Mouse (Mus musculus) macrophage (primary cell): Measurements from ENCODE around the gene Strn3. TPM values are rescaled to one million over a fixed set of nuclear protein-coding genes. Genes with fewer than 3 reads are reported as not detected.
"Not testable (repeated sequence)": the region's sequence is repeated elsewhere in the genome, so short reads cannot be mapped to it uniquely, and the experiment has no call there.

ENCODE experiments used
- H3K27ac ChIP-seq: fragments of 350-480 bp; formaldehyde crosslinking; 2 replicates; pipeline ENCODE4 v1.9.0; 2021
- H3K36me3 ChIP-seq: fragments of 350-480 bp; formaldehyde crosslinking; 2 replicates; pipeline ENCODE4 v1.9.0; 2021; ENCODE audit errors: inconsistent target
- H3K4me3 ChIP-seq: fragments of 350-480 bp; formaldehyde crosslinking; 2 replicates; pipeline ENCODE4 v1.9.0; 2021; ENCODE audit errors: inconsistent target
- H3K79me2 ChIP-seq: fragments of 350-480 bp; formaldehyde crosslinking; 2 replicates; pipeline ENCODE4 v1.9.0; 2021; ENCODE audit errors: inconsistent target
- WGBS: methylation state at CpG from one replicate; pipeline ENCODE4 v1.1.7; 2026; ENCODE audit warnings: inconsistent platforms; ENCODE audit not compliant: missing documents; 5-methylcytosine and 5-hydroxymethylcytosine counted together
- polyA plus RNA-seq: library from polyadenylated mRNA; stranded (reverse); fragments of 250-400 nt; gene quantifications from 3 replicates; pipeline ENCODE4 v1.2.4, GENCODE M21; 2018; ENCODE audit warnings: inconsistent platforms

Gene Strn3
- polyA plus RNA-seq, 1 experiment from 2014 or later: 22.5 TPM

GRCm38 (mm10) chr12:51671231-51671891 lies 20.3 kb downstream of the Strn3 start:
- peaks cover 100% of the 10 kb centered on the region for H3K79me2 ChIP-seq

GRCm38 (mm10) chr12:51666708-51667430 lies 24.8 kb downstream of the Strn3 start:
- H3K27ac ChIP-seq: no peak overlapping the region
- 52% methylated on average over 3 of the region's 4 CpGs for WGBS
- H3K79me2 ChIP-seq: peaks cover 100% of the 10 kb centered on the region
- H3K4me3 ChIP-seq: no peak overlapping the region
- H3K36me3 ChIP-seq: no peaks in the 10 kb centered on the region

More at GRCm38 (mm10) chr12:51671231-51671891, 20.3 kb downstream of the Strn3 start:
- no peaks in the 10 kb centered on the region for H3K36me3 ChIP-seq
- H3K4me3 ChIP-seq: no peak overlapping the region
- WGBS: 86% methylated on average over 5 of the region's 5 CpGs
- no peak overlapping the region for H3K27ac ChIP-seq

DNA sequence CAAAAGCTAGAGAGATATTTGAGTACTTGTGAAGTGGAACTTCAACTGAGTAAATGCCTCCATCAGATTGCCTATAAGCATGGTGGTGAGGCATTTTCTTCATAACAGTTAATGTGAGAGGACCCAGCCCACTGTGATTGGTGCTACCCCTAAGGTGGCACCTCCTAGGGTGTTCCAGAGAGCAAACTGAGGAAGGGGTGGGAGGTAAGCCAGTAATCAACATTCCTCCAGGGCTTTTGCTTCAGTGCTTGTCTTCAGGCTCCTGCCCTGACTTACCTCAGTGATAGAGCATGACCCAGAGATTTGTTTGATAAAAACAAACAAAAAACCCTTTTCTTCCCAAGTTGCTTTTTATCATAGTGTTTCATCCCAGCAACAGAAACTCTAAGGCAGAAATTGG lies 27.8 kb downstream of the Strn3 start:
- Histone ChIP-seq H3K79me2 (peaks cover 100% of the 10 kb centered on the region), H3K4me3 (no peak overlapping the region), H3K36me3 (no peaks in the 10 kb centered on the region), H3K27ac (no peak overlapping the region)

DNA sequence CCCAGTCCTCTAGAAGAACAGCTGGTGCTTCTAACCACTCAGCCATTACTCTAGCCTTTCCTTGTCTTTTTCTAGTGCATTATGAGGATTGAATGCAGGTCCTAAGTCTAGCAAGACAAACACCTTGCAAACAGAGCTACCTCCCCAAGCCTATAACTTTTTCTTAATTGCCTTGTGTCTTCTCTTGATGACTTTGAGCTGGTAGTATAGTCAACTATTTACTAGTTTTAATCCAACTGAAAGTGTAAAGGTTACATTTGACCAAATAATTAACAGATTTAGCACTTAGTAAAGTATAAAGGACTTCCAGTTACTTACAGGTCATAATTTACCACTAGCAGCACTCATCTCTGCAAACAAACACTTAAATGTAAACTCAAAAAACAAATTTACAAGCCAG lies 28.7 kb downstream of the Strn3 start:
- H3K36me3 ChIP-seq: no peaks in the 10 kb centered on the region
- H3K27ac ChIP-seq: no peak overlapping the region
- H3K79me2 ChIP-seq: peaks cover 100% of the 10 kb centered on the region
- no peak overlapping the region for H3K4me3 ChIP-seq

- Histone ChIP-seq H3K36me3 (peaks cover 8% of the 10 kb centered on the region; the same call in 1 of the 2 replicates), H3K4me3 (no peak overlapping the region), H3K79me2 (peaks cover 67% of the 10 kb centered on the region), H3K27ac (no peak overlapping the region)
- WGBS: 91% methylated on average over 1 of the region's 1 CpGs
Observed at GRCm38 (mm10) chr12:51655944-51656465, 35.7 kb downstream of the Strn3 start.

DNA sequence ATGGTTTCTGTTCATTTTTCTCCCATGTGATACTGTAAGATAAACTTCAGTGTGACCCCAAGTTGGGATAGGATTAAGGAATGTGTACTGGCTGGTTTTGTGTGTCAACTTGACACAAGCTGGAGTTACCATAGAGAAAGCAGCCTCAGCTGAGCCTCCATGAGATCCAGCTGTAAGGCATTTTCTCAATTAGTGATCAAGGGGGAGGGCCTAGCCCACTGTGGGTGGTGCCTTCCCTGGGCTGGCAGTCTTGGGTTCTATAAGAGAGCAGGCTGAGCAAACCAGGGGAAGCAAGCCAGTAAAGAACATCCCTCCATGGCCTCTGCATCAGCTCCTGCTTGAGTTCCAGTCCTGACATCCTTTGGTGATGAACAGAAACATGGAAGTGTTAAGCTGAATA lies 42.3 kb downstream of the Strn3 start:
- H3K36me3 ChIP-seq: peaks cover 29% of the 10 kb centered on the region
- H3K79me2 ChIP-seq, H3K4me3 ChIP-seq, H3K27ac ChIP-seq: not testable (repeated sequence)

GRCm38 (mm10) chr12:51641871-51642270 lies 49.8 kb downstream of the Strn3 start:
- 49% methylated on average over 5 of the region's 6 CpGs for WGBS
- Histone ChIP-seq H3K4me3 (no peak overlapping the region), H3K36me3 (0 out of 2 replicates have a peak, but pooled peaks cover 4% of the 10 kb centered on the region), H3K27ac (no peak overlapping the region), H3K79me2 (no peaks in the 10 kb centered on the region)

- Histone ChIP-seq H3K36me3 (no peaks in the 10 kb centered on the region; the same call in 1 of the 2 replicates), H3K79me2 (no peaks in the 10 kb centered on the region), H3K27ac (no peak overlapping the region), H3K4me3 (no peak overlapping the region)
- 54% methylated on average over 2 of the region's 2 CpGs for WGBS
Observed at GRCm38 (mm10) chr12:51636689-51637470, 54.8 kb downstream of the Strn3 start.

DNA sequence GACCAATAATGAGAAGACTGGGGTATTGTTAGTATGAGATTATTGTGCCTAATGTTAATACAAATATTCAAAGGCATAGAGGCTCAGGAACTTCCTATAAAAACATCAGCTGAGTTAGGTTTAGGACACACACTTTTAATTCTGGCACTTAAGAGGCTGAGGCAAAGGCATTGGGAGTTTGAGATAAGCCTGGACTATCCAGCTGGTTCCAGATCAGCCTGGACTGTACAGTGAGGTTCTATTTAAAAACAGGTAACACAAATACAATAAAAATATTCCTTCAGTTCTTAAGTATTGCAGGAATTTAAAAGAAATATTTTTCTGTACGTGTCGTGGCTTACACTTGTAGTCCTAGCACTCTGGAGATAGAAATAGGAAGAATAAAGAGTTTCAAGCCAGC lies 55.4 kb downstream of the Strn3 start:
- H3K36me3 ChIP-seq: no peaks in the 10 kb centered on the region; the same call in 1 of the 2 replicates
- H3K27ac ChIP-seq: no peak overlapping the region
- H3K4me3 ChIP-seq: no peak overlapping the region
- WGBS: 100% methylated on average over 2 of the region's 2 CpGs
- no peaks in the 10 kb centered on the region for H3K79me2 ChIP-seq

- no peak overlapping the region for H3K4me3 ChIP-seq
- no peak overlapping the region for H3K27ac ChIP-seq
- H3K79me2 ChIP-seq: no peaks in the 10 kb centered on the region
- 90% methylated on average over 4 of the region's 4 CpGs for WGBS
- no peaks in the 10 kb centered on the region; the same call in 1 of the 2 replicates for H3K36me3 ChIP-seq
Observed at GRCm38 (mm10) chr12:51633481-51633880, 58.2 kb downstream of the Strn3 start.

- Histone ChIP-seq H3K79me2 (no peaks in the 10 kb centered on the region), H3K4me3 (no peak overlapping the region), H3K27ac (no peak overlapping the region), H3K36me3 (peaks cover 43% of the 10 kb centered on the region)
Observed at GRCm38 (mm10) chr12:51623366-51623694, 68.4 kb downstream of the Strn3 start.

DNA sequence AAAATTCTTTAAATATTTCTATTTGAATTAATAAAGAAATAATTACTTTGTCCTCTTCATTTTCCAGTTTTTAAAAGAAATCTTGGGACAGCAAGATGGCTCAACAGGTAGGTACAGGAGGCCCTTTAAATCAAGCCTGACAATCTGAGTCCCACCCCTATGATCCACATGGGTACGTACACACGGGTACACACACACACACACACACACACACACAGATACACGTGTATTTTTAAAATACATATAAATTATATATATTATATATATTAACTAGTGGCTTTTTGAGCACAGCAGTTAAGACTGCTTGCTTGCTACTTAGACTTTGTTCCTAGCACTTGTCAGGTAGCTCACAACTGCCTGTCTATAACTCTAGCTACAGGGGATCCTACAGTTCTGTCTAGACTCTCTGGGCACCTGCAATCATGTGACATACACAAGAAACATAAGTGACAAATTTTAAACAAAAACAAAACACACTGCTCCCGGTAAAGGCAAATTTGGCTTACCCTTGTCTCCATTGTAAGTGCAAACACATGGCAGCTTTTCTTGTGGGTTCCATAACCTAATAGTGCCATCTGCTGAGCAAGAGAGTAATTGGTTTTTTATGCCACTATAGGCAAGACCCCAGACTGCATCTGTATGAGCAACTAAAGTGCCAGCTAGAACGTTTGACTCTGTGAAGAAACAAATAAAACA lies 68.9 kb downstream of the Strn3 start:
- Histone ChIP-seq H3K36me3 (peaks cover 43% of the 10 kb centered on the region), H3K79me2 (no peaks in the 10 kb centered on the region), H3K27ac (no peak overlapping the region), H3K4me3 (no peak overlapping the region)
- 91% methylated on average over 5 of the region's 5 CpGs for WGBS

DNA sequence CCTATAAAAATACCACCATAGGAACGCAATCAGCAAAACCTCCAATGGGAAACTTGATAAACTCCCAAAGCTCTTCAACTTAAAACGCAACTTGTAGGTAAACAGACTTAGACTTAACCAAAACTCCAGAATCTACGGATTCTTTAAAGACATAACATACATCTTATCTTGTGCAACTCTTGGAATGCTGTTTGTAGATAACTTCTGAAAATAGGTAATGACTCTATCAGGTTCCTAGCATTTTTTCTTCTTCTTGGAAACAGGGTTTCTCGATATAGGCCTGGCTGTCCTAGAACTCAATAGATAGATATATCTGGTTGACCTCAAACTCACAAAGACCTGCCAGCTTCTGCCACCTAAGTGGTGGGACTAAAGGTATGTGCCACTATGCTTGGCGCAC lies 70.5 kb downstream of the Strn3 start:
- WGBS: 96% methylated on average over 5 of the region's 5 CpGs
- Histone ChIP-seq H3K36me3 (peaks cover 49% of the 10 kb centered on the region), H3K27ac (no peak overlapping the region), H3K79me2 (no peaks in the 10 kb centered on the region), H3K4me3 (no peak overlapping the region)

- Histone ChIP-seq H3K4me3 (no peak overlapping the region), H3K36me3 (peaks cover 47% of the 10 kb centered on the region), H3K79me2 (no peaks in the 10 kb centered on the region), H3K27ac (no peak overlapping the region)
Observed at GRCm38 (mm10) chr12:51620572-51620971, 71.1 kb downstream of the Strn3 start.
